Mouse (Mus musculus) myocyte (in vitro differentiated cells): Measurements from ENCODE around the gene Osbpl3. TPM values are rescaled to one million over a fixed set of nuclear protein-coding genes. Genes with fewer than 3 reads are reported as not detected.

Experiments used
- H3K27me3 ChIP-seq: one replicate; pipeline ENCODE4 v1.6.1; 2011; ENCODE audit not compliant: control insufficient read depth, insufficient read depth, insufficient read length
- H3K36me3 ChIP-seq: one replicate; pipeline ENCODE4 v1.6.1; 2011; ENCODE audit not compliant: control insufficient read depth, insufficient read depth
- H3K4me2 ChIP-seq: one replicate; pipeline ENCODE4 v1.6.1; 2011; ENCODE audit warnings: low read depth, control low read depth
- H3K4me3 ChIP-seq: one replicate; pipeline ENCODE4 v1.5.1; 2011; ENCODE audit warnings: mild to moderate bottlenecking, control low read depth, moderate library complexity
- H3K79me2 ChIP-seq: one replicate; pipeline ENCODE4 v1.6.1; 2011; ENCODE audit not compliant: control insufficient read depth, insufficient read depth
- H3ac ChIP-seq: one replicate; pipeline ENCODE4 v1.6.1; 2011; ENCODE audit not compliant: control insufficient read depth, insufficient read length
- CEBPB ChIP-seq: IDR thresholded peaks from 2 replicates; pipeline ENCODE4 v1.6.1; 2011; ENCODE audit warnings: mild to moderate bottlenecking, moderate library complexity; ENCODE audit not compliant: poor library complexity, insufficient read depth, severe bottlenecking
- E2F4 ChIP-seq: IDR thresholded peaks from one replicate; pipeline ENCODE4 v1.6.1; 2011; ENCODE audit warnings: mild to moderate bottlenecking, control low read depth, moderate library complexity; ENCODE audit not compliant: insufficient read depth
- MAX ChIP-seq: IDR thresholded peaks from one replicate; pipeline ENCODE4 v1.6.1; 2011; ENCODE audit warnings: low read depth, mild to moderate bottlenecking, control low read depth
- MYOD1 ChIP-seq, 3 experiments: IDR thresholded peaks; one replicate each; pipeline ENCODE4 v1.6.1; 2011; ENCODE audit warnings: control low read depth in 2 of 3, low read depth in 2 of 3, mild to moderate bottlenecking in 2 of 3, moderate library complexity in 1 of 3; ENCODE audit not compliant: insufficient read length in 2 of 3, control insufficient read depth in 1 of 3
- MYOG ChIP-seq, 3 experiments: IDR thresholded peaks; one replicate each; pipeline ENCODE4 v1.6.1; 2011; ENCODE audit warnings: control low read depth in 2 of 3, low read depth in 2 of 3, mild to moderate bottlenecking in 2 of 3; ENCODE audit not compliant: insufficient read length in 2 of 3, control insufficient read depth in 1 of 3, insufficient read depth in 1 of 3
- POLR2A ChIP-seq: IDR thresholded peaks from one replicate; pipeline ENCODE4 v1.6.1; 2011; ENCODE audit warnings: low read depth, mild to moderate bottlenecking, control low read depth, moderate library complexity; ENCODE audit not compliant: insufficient read length
- POLR2AphosphoS2 ChIP-seq: IDR thresholded peaks from one replicate; pipeline ENCODE4 v1.6.1; 2011; ENCODE audit warnings: low read depth, control low read depth; ENCODE audit not compliant: insufficient read length
- REST ChIP-seq: IDR thresholded peaks from one replicate; pipeline ENCODE4 v1.6.1; 2011; ENCODE audit warnings: mild to moderate bottlenecking, control low read depth, moderate library complexity; ENCODE audit not compliant: insufficient read depth, insufficient read length
- SRF ChIP-seq: IDR thresholded peaks from one replicate; pipeline ENCODE4 v1.6.1; 2011; ENCODE audit warnings: low read depth; ENCODE audit not compliant: control insufficient read depth, insufficient read length
- TCF12 ChIP-seq: IDR thresholded peaks from one replicate; pipeline ENCODE4 v1.6.1; 2011; ENCODE audit warnings: mild to moderate bottlenecking, control low read depth; ENCODE audit not compliant: poor library complexity, insufficient read depth, severe bottlenecking
- TCF3 ChIP-seq: IDR thresholded peaks from one replicate; pipeline ENCODE4 v1.6.1; 2011; ENCODE audit warnings: low read depth, control low read depth; ENCODE audit not compliant: insufficient read length
- USF1 ChIP-seq: IDR thresholded peaks from one replicate; pipeline ENCODE4 v1.6.1; 2011; ENCODE audit warnings: low read depth, mild to moderate bottlenecking, control low read depth, moderate library complexity
- polyA plus RNA-seq: library from polyadenylated mRNA; unstranded; fragments of >200 nt; fragmentation: generic; extraction: Trizol; gene quantifications from one replicate; pipeline ENCODE4 v1.2.1, GENCODE M21; 2012; ENCODE audit warnings: missing spikeins

Gene Osbpl3
- polyA plus RNA-seq, 1 experiment = 8.9 TPM

- Histone ChIP-seq H3K27me3 (no peaks in the 10 kb centered on the region), H3K36me3 (no peaks in the 10 kb centered on the region), H3K4me2 (no peak overlapping the region), H3K79me2 (no peaks in the 10 kb centered on the region), H3K4me3 (no peak overlapping the region), H3ac (no peak overlapping the region)
- TF ChIP-seq E2F4 = no peak
- TF ChIP-seq CEBPB = no peak
- TF ChIP-seq POLR2AphosphoS2 = no peak
- TF ChIP-seq POLR2A = no peak
- TF ChIP-seq TCF12 = no peak
- TF ChIP-seq SRF = no peak
- no peak for TF ChIP-seq MYOD1 (IDR thresholded peaks at IDR 0.05; ENCODE audit: control insufficient read depth in 1 of 3, insufficient read length in 2 of 3, low read depth in 2 of 3)
- no peak for TF ChIP-seq MYOG (IDR thresholded peaks at IDR 0.05; ENCODE audit: control insufficient read depth in 1 of 3, insufficient read depth in 1 of 3, insufficient read length in 2 of 3, low read depth in 2 of 3)
- TF ChIP-seq MAX = no peak
- no peak for TF ChIP-seq REST
- TF ChIP-seq USF1 = no peak
- no peak for TF ChIP-seq TCF3
Observed at GRCm38 (mm10) chr6:50413381-50413780, 42.6 kb downstream of the Osbpl3 start.

- Histone ChIP-seq H3K36me3 (no peaks in the 10 kb centered on the region), H3K27me3 (no peaks in the 10 kb centered on the region), H3K79me2 (no peaks in the 10 kb centered on the region), H3ac (no peak overlapping the region), H3K4me2 (no peak overlapping the region), H3K4me3 (no peak overlapping the region)
- TF ChIP-seq MYOG (IDR thresholded peaks at IDR 0.05; ENCODE audit: control insufficient read depth in 1 of 3, insufficient read depth in 1 of 3, insufficient read length in 2 of 3, low read depth in 2 of 3) (no peak), MYOD1 (IDR thresholded peaks at IDR 0.05; ENCODE audit: control insufficient read depth in 1 of 3, insufficient read length in 2 of 3, low read depth in 2 of 3) (no peak), REST (no peak), TCF12 (no peak), POLR2AphosphoS2 (no peak), POLR2A (no peak), E2F4 (no peak)
Observed at GRCm38 (mm10) chr6:50412174-50412573, 43.8 kb downstream of the Osbpl3 start.

- peak overlapping the region; percentile 56 for H3K4me2 ChIP-seq
Observed at GRCm38 (mm10) chr6:50404698-50405097, 51.3 kb downstream of the Osbpl3 start.

GRCm38 (mm10) chr6:50403524-50403923 is 52.5 kb downstream of the Osbpl3 start:
- no peaks in the 10 kb centered on the region for H3K27me3 ChIP-seq

More at GRCm38 (mm10) chr6:50404698-50405097, 51.3 kb downstream of the Osbpl3 start:
- Histone ChIP-seq H3K4me3 (no peak overlapping the region), H3K27me3 (no peaks in the 10 kb centered on the region), H3ac (no peak overlapping the region), H3K36me3 (no peaks in the 10 kb centered on the region), H3K79me2 (no peaks in the 10 kb centered on the region)
- TF ChIP-seq REST (no peak), POLR2AphosphoS2 (no peak), MYOG (IDR thresholded peaks at IDR 0.05; ENCODE audit: control insufficient read depth in 1 of 3, insufficient read depth in 1 of 3, insufficient read length in 2 of 3, low read depth in 2 of 3) (peak; percentile 3 to 63 (median 39)), MYOD1 (IDR thresholded peaks at IDR 0.05; ENCODE audit: control insufficient read depth in 1 of 3, insufficient read length in 2 of 3, low read depth in 2 of 3) (peak in 2 of 3 experiments; percentile 55 to 58), USF1 (peak; percentile 71), SRF (no peak), POLR2A (no peak), TCF3 (no peak), E2F4 (no peak), CEBPB (no peak), TCF12 (no peak), MAX (no peak)

GRCm38 (mm10) chr6:50402872-50403271 is 53.1 kb downstream of the Osbpl3 start:
- no peaks in the 10 kb centered on the region for H3K79me2 ChIP-seq
- no peak for TF ChIP-seq TCF3
- no peak for TF ChIP-seq USF1
- no peak for TF ChIP-seq POLR2A
- no peak for TF ChIP-seq TCF12
- TF ChIP-seq MYOG (IDR thresholded peaks at IDR 0.05; ENCODE audit: control insufficient read depth in 1 of 3, insufficient read depth in 1 of 3, insufficient read length in 2 of 3, low read depth in 2 of 3) = no peak
- no peak for TF ChIP-seq MAX
- no peak for TF ChIP-seq POLR2AphosphoS2
- TF ChIP-seq MYOD1 (IDR thresholded peaks at IDR 0.05; ENCODE audit: control insufficient read depth in 1 of 3, insufficient read length in 2 of 3, low read depth in 2 of 3) = no peak
- TF ChIP-seq REST = no peak
- TF ChIP-seq SRF = no peak
- no peaks in the 10 kb centered on the region for H3K27me3 ChIP-seq
- H3ac ChIP-seq = no peak overlapping the region
- no peaks in the 10 kb centered on the region for H3K36me3 ChIP-seq
- H3K4me3 ChIP-seq = no peak overlapping the region
- H3K4me2 ChIP-seq = no peak overlapping the region

More at GRCm38 (mm10) chr6:50403524-50403923, 52.5 kb downstream of the Osbpl3 start:
- H3K4me2 ChIP-seq = no peak overlapping the region
- H3K4me3 ChIP-seq = no peak overlapping the region
- no peaks in the 10 kb centered on the region for H3K79me2 ChIP-seq
- no peaks in the 10 kb centered on the region for H3K36me3 ChIP-seq
- no peak overlapping the region for H3ac ChIP-seq
- TF ChIP-seq POLR2A = no peak
- no peak for TF ChIP-seq MYOG (IDR thresholded peaks at IDR 0.05; ENCODE audit: control insufficient read depth in 1 of 3, insufficient read depth in 1 of 3, insufficient read length in 2 of 3, low read depth in 2 of 3)
- TF ChIP-seq MYOD1 (IDR thresholded peaks at IDR 0.05; ENCODE audit: control insufficient read depth in 1 of 3, insufficient read length in 2 of 3, low read depth in 2 of 3) = no peak
- no peak for TF ChIP-seq TCF12
- no peak for TF ChIP-seq TCF3
- no peak for TF ChIP-seq REST
